Mouse (Mus musculus) limb, embryonic 11.5 days (tissue): ENCODE measurements at regions not wholly inside any gene's neighbourhood (a gene's known extent, or its start where the extent isn't known, plus 50 kb on each side); places are given as distances from the start of the nearest gene placed in this dataset.

Experiments used
- ATAC-seq: fragments of 200-750 bp; cut with Nextera tagmentation; 2 replicates; pipeline ENCODE4 v1.8.0; 2017; ENCODE audit warnings: low read depth; ENCODE audit not compliant: insufficient number of reproducible peaks, low FRiP score, low TSS enrichment
- DNase-seq: peaks from one replicate; pipeline ENCODE4 v3.0.0-alpha.2; 2015; ENCODE audit warnings: low spot score
- H3K27ac ChIP-seq: fragments of 300-500 bp; sonication (generic); replicated peaks from 2 replicates; pipeline ENCODE4 v1.5.1; 2014; ENCODE audit warnings: low read depth, mild to moderate bottlenecking, low read length
- H3K27me3 ChIP-seq: fragments of 300-500 bp; sonication (generic); 2 replicates; pipeline ENCODE4 v1.6.1; 2014; ENCODE audit warnings: mild to moderate bottlenecking, low read length, mixed read lengths; ENCODE audit not compliant: control insufficient read depth, insufficient read depth
- H3K36me3 ChIP-seq: fragments of 300-500 bp; sonication (generic); 2 replicates; pipeline ENCODE4 v1.6.1; 2014; ENCODE audit warnings: mild to moderate bottlenecking, low read length, moderate library complexity, mixed read lengths; ENCODE audit not compliant: control insufficient read depth, insufficient read depth
- H3K4me1 ChIP-seq: fragments of 300-500 bp; sonication (generic); 2 replicates; pipeline ENCODE4 v1.6.1; 2014; ENCODE audit warnings: low read length, mixed read lengths; ENCODE audit not compliant: control insufficient read depth, insufficient read depth
- H3K4me2 ChIP-seq: fragments of 300-500 bp; sonication (generic); 2 replicates; pipeline ENCODE4 v1.6.1; 2014; ENCODE audit warnings: low read depth, mild to moderate bottlenecking, moderate library complexity; ENCODE audit not compliant: severe bottlenecking
- H3K4me3 ChIP-seq: fragments of 300-500 bp; sonication (generic); 2 replicates; pipeline ENCODE4 v1.5.1; 2014; ENCODE audit warnings: low read depth, low read length
- H3K9ac ChIP-seq: fragments of 300-500 bp; sonication (generic); 2 replicates; pipeline ENCODE4 v1.6.1; 2014; ENCODE audit warnings: mild to moderate bottlenecking, low read length
- H3K9me3 ChIP-seq: fragments of 300-500 bp; sonication (generic); 2 replicates; pipeline ENCODE4 v1.6.1; 2016; ENCODE audit warnings: low read length; ENCODE audit not compliant: control insufficient read depth
- WGBS: fragments of 180-500 bp; shearing (Covaris S2); extraction: QIAGEN DNeasy Blood & Tissue Kit; methylation state at CpG from one replicate; pipeline ENCODE4 v1.1.7; 2014; 5-methylcytosine and 5-hydroxymethylcytosine counted together

- Histone ChIP-seq H3K27me3 (no peaks in the 10 kb centered on the region), H3K36me3 (no peaks in the 10 kb centered on the region), H3K9me3 (no peaks in the 10 kb centered on the region), H3K4me1 (no peaks in the 10 kb centered on the region), H3K9ac (no peak overlapping the region), H3K4me2 (no peak overlapping the region), H3K4me3 (no peak overlapping the region), H3K27ac (no peak overlapping the region)
- 90% methylated on average over 6 of the region's 6 CpGs for WGBS
- DNase-seq (no peak), ATAC-seq (no peak)
Observed at GRCm38 (mm10) chr14:100924880-100925279, 275.2 kb downstream of the Prr30 start.

- Histone ChIP-seq H3K4me1 (peaks cover 4% of the 10 kb centered on the region), H3K4me2 (no peak overlapping the region), H3K4me3 (no peak overlapping the region), H3K9ac (no peak overlapping the region), H3K27me3 (no peaks in the 10 kb centered on the region), H3K27ac (no peak overlapping the region), H3K36me3 (no peaks in the 10 kb centered on the region), H3K9me3 (no peaks in the 10 kb centered on the region)
- DNase-seq (peak; percentile 52), ATAC-seq (peak; percentile 65; the same call in 1 of the 2 replicates)
- 7% methylated on average over 2 of the region's 2 CpGs for WGBS
Observed at GRCm38 (mm10) chr14:100900221-100900620, 299.9 kb downstream of the Prr30 start.

GRCm38 (mm10) chr14:100899074-100899473 lies 301.1 kb downstream of the Prr30 start:
- no peak overlapping the region for H3K27ac ChIP-seq
- no peaks in the 10 kb centered on the region for H3K36me3 ChIP-seq
- H3K27me3 ChIP-seq, result no peaks in the 10 kb centered on the region
- WGBS, result 9% methylated on average over 3 of the region's 3 CpGs
- DNase-seq (peak; percentile 42), ATAC-seq (no peak)
- H3K4me3 ChIP-seq, result no peak overlapping the region
- no peaks in the 10 kb centered on the region for H3K9me3 ChIP-seq
- H3K4me2 ChIP-seq, result no peak overlapping the region
- peaks cover 4% of the 10 kb centered on the region for H3K4me1 ChIP-seq
- H3K9ac ChIP-seq, result no peak overlapping the region

GRCm38 (mm10) chr14:100889163-100890157 lies 310.7 kb downstream of the Prr30 start:
- Histone ChIP-seq H3K9ac (no peak overlapping the region), H3K4me2 (no peak overlapping the region), H3K27me3 (no peaks in the 10 kb centered on the region), H3K4me1 (0 out of 2 replicates have a peak, but pooled peaks cover 4% of the 10 kb centered on the region), H3K4me3 (no peak overlapping the region), H3K9me3 (no peaks in the 10 kb centered on the region), H3K27ac (peak overlapping the region; percentile 65), H3K36me3 (no peaks in the 10 kb centered on the region)
- ATAC-seq (peak; percentile 87), DNase-seq (peak; percentile 81)
- 13% methylated on average over 18 of the region's 18 CpGs for WGBS

- H3K27me3 ChIP-seq, result no peaks in the 10 kb centered on the region
- ATAC-seq (no peak), DNase-seq (no peak)
- H3K9ac ChIP-seq, result no peak overlapping the region
- H3K36me3 ChIP-seq, result no peaks in the 10 kb centered on the region
- no peaks in the 10 kb centered on the region for H3K9me3 ChIP-seq
- H3K27ac ChIP-seq, result no peak overlapping the region
- no peak overlapping the region for H3K4me2 ChIP-seq
- H3K4me1 ChIP-seq, result no peaks in the 10 kb centered on the region
- H3K4me3 ChIP-seq, result no peak overlapping the region
- 96% methylated on average over 1 of the region's 1 CpGs for WGBS
Observed at GRCm38 (mm10) chr14:100883115-100883514, 317.0 kb downstream of the Prr30 start.

- H3K27me3 ChIP-seq, result no peaks in the 10 kb centered on the region
- no peak overlapping the region for H3K27ac ChIP-seq
- H3K4me1 ChIP-seq, result no peaks in the 10 kb centered on the region
- no peak overlapping the region for H3K9ac ChIP-seq
- ATAC-seq (no peak), DNase-seq (no peak)
- 88% methylated on average over 2 of the region's 2 CpGs for WGBS
- no peak overlapping the region for H3K4me2 ChIP-seq
- H3K4me3 ChIP-seq, result no peak overlapping the region
- H3K36me3 ChIP-seq, result no peaks in the 10 kb centered on the region
- H3K9me3 ChIP-seq, result no peaks in the 10 kb centered on the region
Observed at GRCm38 (mm10) chr14:100880103-100880502, 320.0 kb downstream of the Prr30 start.

GRCm38 (mm10) chr14:100867790-100868189 lies 332.3 kb downstream of the Prr30 start:
- no peaks in the 10 kb centered on the region for H3K9me3 ChIP-seq
- H3K4me3 ChIP-seq, result no peak overlapping the region
- no peak overlapping the region for H3K27ac ChIP-seq
- ATAC-seq, result no peak
- no peaks in the 10 kb centered on the region for H3K27me3 ChIP-seq
- H3K4me2 ChIP-seq, result no peak overlapping the region
- no peak overlapping the region for H3K9ac ChIP-seq
- DNase-seq, result no peak
- H3K4me1 ChIP-seq, result no peaks in the 10 kb centered on the region
- 66% methylated on average over 3 of the region's 3 CpGs for WGBS
- no peaks in the 10 kb centered on the region for H3K36me3 ChIP-seq

- DNase-seq, result no peak
- H3K27me3 ChIP-seq, result no peaks in the 10 kb centered on the region
- H3K9me3 ChIP-seq, result no peaks in the 10 kb centered on the region
- H3K9ac ChIP-seq, result no peak overlapping the region
- 70% methylated on average over 2 of the region's 2 CpGs for WGBS
- no peak overlapping the region for H3K4me2 ChIP-seq
- H3K4me1 ChIP-seq, result no peaks in the 10 kb centered on the region
- no peak for ATAC-seq
- no peak overlapping the region for H3K27ac ChIP-seq
- H3K4me3 ChIP-seq, result no peak overlapping the region
- H3K36me3 ChIP-seq, result no peaks in the 10 kb centered on the region
Observed at GRCm38 (mm10) chr14:100864792-100865191, 335.3 kb downstream of the Prr30 start.
